Mouse (Mus musculus): ENCODE data around the gene Ino80d.

GRCm38 (mm10) chr1:63055386-63055785, 59.1 kb downstream of the Ino80d start:
- TF ChIP-seq CTCF (IDR thresholded peaks at IDR 0.05; ENCODE audit: control insufficient read depth, insufficient read depth, insufficient replicate concordance, low read depth, low read length) (no peak), POLR2A (IDR thresholded peaks at IDR 0.05; ENCODE audit: control insufficient read depth, low read depth, low read length) (no peak)

Data from testis, adult 2 months (tissue).